Mouse (Mus musculus) heart, embryonic 15.5 days (tissue): Measurements from ENCODE around the gene Csrp3. TPM values are rescaled to one million over a fixed set of nuclear protein-coding genes. Genes with fewer than 3 reads are reported as not detected.

Source experiments
- ATAC-seq: fragments of 200-750 bp; cut with Nextera tagmentation; replicated peaks from 2 replicates; pipeline ENCODE4 v1.8.0; 2017; ENCODE audit warnings: low read depth, moderate TSS enrichment; ENCODE audit not compliant: insufficient number of reproducible peaks, insufficient read depth, low FRiP score
- H3K27ac ChIP-seq: fragments of 300-500 bp; sonication (generic); 2 replicates; pipeline ENCODE4 v1.5.1; 2015; ENCODE audit warnings: mild to moderate bottlenecking, inconsistent platforms
- H3K27me3 ChIP-seq: fragments of 300-500 bp; sonication (generic); 2 replicates; pipeline ENCODE4 v1.6.1; 2015; ENCODE audit warnings: inconsistent platforms
- H3K36me3 ChIP-seq: fragments of 300-500 bp; sonication (generic); 2 replicates; pipeline ENCODE4 v1.6.1; 2015; ENCODE audit warnings: mild to moderate bottlenecking, inconsistent platforms
- H3K4me1 ChIP-seq: fragments of 300-500 bp; sonication (generic); replicated peaks from 2 replicates; pipeline ENCODE4 v1.6.1; 2015; ENCODE audit warnings: inconsistent platforms
- H3K4me2 ChIP-seq: fragments of 300-500 bp; sonication (generic); 2 replicates; pipeline ENCODE4 v1.6.1; 2015; ENCODE audit warnings: inconsistent platforms, mild to moderate bottlenecking, moderate library complexity
- H3K4me3 ChIP-seq: fragments of 300-500 bp; sonication (generic); 2 replicates; pipeline ENCODE4 v1.5.1; 2015; ENCODE audit warnings: mild to moderate bottlenecking, inconsistent platforms
- H3K9ac ChIP-seq: fragments of 300-500 bp; sonication (generic); 2 replicates; pipeline ENCODE4 v1.6.1; 2015; ENCODE audit warnings: mild to moderate bottlenecking, inconsistent platforms
- H3K9me3 ChIP-seq: fragments of 300-500 bp; sonication (generic); replicated peaks from 2 replicates; pipeline ENCODE4 v1.6.1; 2016; ENCODE audit warnings: inconsistent platforms
- WGBS: fragments of 180-500 bp; shearing (Covaris S2); methylation state at CpG from one replicate; pipeline ENCODE4 v1.1.7; 2015; ENCODE audit warnings: mixed read lengths; 5-methylcytosine and 5-hydroxymethylcytosine counted together
- polyA plus RNA-seq: library from polyadenylated mRNA; unstranded; fragments of >200 nt; fragmentation: Nextera tagmentation; extraction: Ambion mirVana; gene quantifications from 2 replicates; pipeline ENCODE4 v1.2.1, GENCODE M21; 2015

Csrp3 gene
- polyA plus RNA-seq, 1 experiment from 2014 or later: 1,964 TPM

GRCm38 (mm10) chr7:48881971-48882609 is 34.3 kb upstream of the Csrp3 start:
- no peak for ATAC-seq
- Histone ChIP-seq H3K4me3 (peak overlapping the region; percentile 97), H3K36me3 (peaks cover 13% of the 10 kb centered on the region; the same call in 1 of the 2 replicates), H3K4me2 (peak overlapping the region; percentile 94), H3K9ac (peak overlapping the region; percentile 90), H3K27ac (0 out of 2 replicates have a peak overlapping the region, but pooled peaks have one; percentile 38), H3K9me3 (no peaks in the 10 kb centered on the region), H3K4me1 (peaks cover 26% of the 10 kb centered on the region), H3K27me3 (no peaks in the 10 kb centered on the region)
- WGBS: 1% methylated on average over 28 of the region's 28 CpGs

- ATAC-seq: peak; percentile 84
- 0% methylated on average over 22 of the region's 41 CpGs for WGBS
- Histone ChIP-seq H3K27ac (peak within 1 kb of the TSS; percentile 88), H3K4me2 (peak within 1 kb of the TSS; percentile 94), H3K27me3 (no peaks in the 10 kb centered on the region), H3K4me1 (peaks cover 26% of the 10 kb centered on the region), H3K36me3 (peaks cover 15% of the 10 kb centered on the region; the same call in 1 of the 2 replicates), H3K4me3 (peak within 1 kb of the TSS; percentile 97), H3K9me3 (no peaks in the 10 kb centered on the region), H3K9ac (peak within 1 kb of the TSS; percentile 90)
These were observed 33.7 kb upstream of the Csrp3 start, which contains the start of gene E2f8 for GRCm38 (mm10) chr7:48881486-48881885. Gene E2f8, minus strand, starts transcription at chr7:48881596.

- H3K4me2 ChIP-seq: peak overlapping the region; percentile 94
- peaks cover 26% of the 10 kb centered on the region for H3K4me1 ChIP-seq
- no peaks in the 10 kb centered on the region for H3K9me3 ChIP-seq
- WGBS: under 1% methylated on average over 76 of the region's 77 CpGs
- peaks cover 18% of the 10 kb centered on the region; the same call in 1 of the 2 replicates for H3K36me3 ChIP-seq
- H3K27me3 ChIP-seq: no peaks in the 10 kb centered on the region
- peak overlapping the region; percentile 88 for H3K27ac ChIP-seq
- H3K9ac ChIP-seq: peak overlapping the region; percentile 90
- ATAC-seq: peak; percentile 97
- peak overlapping the region; percentile 97 for H3K4me3 ChIP-seq
These were observed 33.0 kb upstream of the Csrp3 start for GRCm38 (mm10) chr7:48880591-48881481.

DNA sequence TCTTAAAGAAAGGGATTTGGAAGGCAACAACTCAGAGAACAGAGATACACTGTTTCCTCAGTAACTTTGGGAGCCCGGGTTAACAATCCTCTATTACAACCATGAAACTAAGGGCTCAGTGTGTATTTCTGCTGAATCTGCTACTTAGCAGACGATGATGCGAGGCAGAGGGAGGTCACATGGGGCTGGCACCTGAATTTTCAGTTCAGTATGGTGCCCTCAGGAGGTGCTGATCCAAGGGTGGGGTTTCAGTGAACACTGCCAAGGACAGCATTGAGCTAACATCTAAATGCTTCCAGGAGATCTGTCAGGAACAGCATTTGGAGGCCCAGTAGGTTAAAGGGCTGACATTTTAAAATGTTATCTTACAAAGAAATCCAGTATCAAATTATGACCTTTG is 31.7 kb upstream of the Csrp3 start:
- peaks cover 26% of the 10 kb centered on the region for H3K4me1 ChIP-seq
- H3K27ac ChIP-seq: no peak overlapping the region
- H3K9ac ChIP-seq: peak overlapping the region; percentile 39
- no peak for ATAC-seq
- no peaks in the 10 kb centered on the region for H3K9me3 ChIP-seq
- peak overlapping the region; percentile 59 for H3K4me2 ChIP-seq
- H3K27me3 ChIP-seq: no peaks in the 10 kb centered on the region
- peaks cover 29% of the 10 kb centered on the region for H3K36me3 ChIP-seq
- WGBS: 57% methylated on average over 3 of the region's 3 CpGs
- peak overlapping the region; percentile 36 for H3K4me3 ChIP-seq

DNA sequence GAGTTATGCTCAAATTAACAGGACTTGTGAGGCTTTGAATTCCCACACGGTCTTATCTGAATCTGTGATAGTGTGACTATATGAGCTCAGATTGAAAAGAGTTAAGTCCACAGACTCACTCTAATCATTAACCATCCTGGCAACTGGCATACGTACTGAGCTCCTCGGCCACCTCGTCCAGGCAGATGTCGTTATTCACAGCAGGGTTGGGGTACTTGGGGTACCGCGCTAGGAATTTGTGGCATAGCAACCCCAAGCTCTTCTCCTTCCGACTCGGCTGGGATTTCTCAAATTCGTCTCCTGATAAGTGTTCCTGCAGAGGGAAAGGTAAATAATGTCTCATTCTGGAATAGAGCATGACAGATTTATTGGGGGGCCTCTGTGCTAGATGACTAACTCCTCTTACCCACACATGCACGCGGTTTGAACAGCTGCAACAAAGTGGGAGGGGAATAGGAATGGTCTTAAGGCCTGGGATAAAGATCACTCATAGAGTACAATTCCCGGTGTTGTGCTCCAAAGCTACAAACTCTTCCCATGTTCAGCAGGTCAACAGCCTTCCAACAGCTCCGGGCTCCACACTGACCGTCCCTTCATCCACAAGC is 30.1 kb upstream of the Csrp3 start:
- Histone ChIP-seq H3K9me3 (no peaks in the 10 kb centered on the region), H3K36me3 (peaks cover 46% of the 10 kb centered on the region), H3K4me3 (no peak overlapping the region), H3K27ac (no peak overlapping the region), H3K4me1 (peaks cover 26% of the 10 kb centered on the region), H3K4me2 (no peak overlapping the region), H3K9ac (no peak overlapping the region), H3K27me3 (no peaks in the 10 kb centered on the region)
- no peak for ATAC-seq
- WGBS: 78% methylated on average over 15 of the region's 15 CpGs

DNA sequence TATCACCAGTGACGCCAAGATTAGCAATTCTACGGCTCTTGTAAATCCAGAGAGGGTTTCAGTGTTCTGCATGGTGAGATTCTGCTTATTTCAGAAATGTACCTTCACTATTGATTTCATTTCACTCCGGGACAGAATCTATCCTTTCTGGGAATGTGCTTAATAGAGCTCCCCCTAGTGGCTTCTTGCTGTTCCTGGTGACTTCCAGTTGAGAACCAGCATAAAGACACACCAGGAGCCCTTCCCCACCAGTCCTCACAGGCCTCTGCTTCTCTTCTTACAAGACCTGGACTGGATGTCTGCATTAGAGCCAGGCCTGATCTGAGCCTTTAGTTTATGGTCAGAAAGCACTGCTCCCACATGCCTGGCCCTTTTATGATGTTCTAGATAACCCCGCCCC is 28.7 kb upstream of the Csrp3 start:
- WGBS: 64% methylated on average over 4 of the region's 4 CpGs
- Histone ChIP-seq H3K27me3 (no peaks in the 10 kb centered on the region), H3K36me3 (peaks cover 59% of the 10 kb centered on the region), H3K9ac (no peak overlapping the region), H3K4me2 (no peak overlapping the region), H3K27ac (no peak overlapping the region), H3K9me3 (no peaks in the 10 kb centered on the region), H3K4me1 (peaks cover 17% of the 10 kb centered on the region), H3K4me3 (no peak overlapping the region)
- no peak for ATAC-seq

- H3K4me3 ChIP-seq: no peak overlapping the region
These were observed 27.3 kb upstream of the Csrp3 start for GRCm38 (mm10) chr7:48875096-48875495.

GRCm38 (mm10) chr7:48871292-48871691 is 23.5 kb upstream of the Csrp3 start:
- 73% methylated on average over 11 of the region's 11 CpGs for WGBS
- H3K4me3 ChIP-seq: no peak overlapping the region
- no peak overlapping the region for H3K4me2 ChIP-seq
- no peak overlapping the region for H3K9ac ChIP-seq
- H3K4me1 ChIP-seq: no peaks in the 10 kb centered on the region
- no peaks in the 10 kb centered on the region for H3K27me3 ChIP-seq
- no peaks in the 10 kb centered on the region for H3K9me3 ChIP-seq
- peaks cover 82% of the 10 kb centered on the region for H3K36me3 ChIP-seq
- no peak overlapping the region for H3K27ac ChIP-seq
- no peak for ATAC-seq

More at GRCm38 (mm10) chr7:48875096-48875495, 27.3 kb upstream of the Csrp3 start:
- ATAC-seq: no peak
- Histone ChIP-seq H3K9me3 (no peaks in the 10 kb centered on the region), H3K4me1 (peaks cover 13% of the 10 kb centered on the region), H3K36me3 (peaks cover 74% of the 10 kb centered on the region), H3K9ac (no peak overlapping the region), H3K4me2 (no peak overlapping the region), H3K27ac (peak overlapping the region; percentile 14; the same call in 1 of the 2 replicates), H3K27me3 (no peaks in the 10 kb centered on the region)
- 88% methylated on average over 14 of the region's 14 CpGs for WGBS

DNA sequence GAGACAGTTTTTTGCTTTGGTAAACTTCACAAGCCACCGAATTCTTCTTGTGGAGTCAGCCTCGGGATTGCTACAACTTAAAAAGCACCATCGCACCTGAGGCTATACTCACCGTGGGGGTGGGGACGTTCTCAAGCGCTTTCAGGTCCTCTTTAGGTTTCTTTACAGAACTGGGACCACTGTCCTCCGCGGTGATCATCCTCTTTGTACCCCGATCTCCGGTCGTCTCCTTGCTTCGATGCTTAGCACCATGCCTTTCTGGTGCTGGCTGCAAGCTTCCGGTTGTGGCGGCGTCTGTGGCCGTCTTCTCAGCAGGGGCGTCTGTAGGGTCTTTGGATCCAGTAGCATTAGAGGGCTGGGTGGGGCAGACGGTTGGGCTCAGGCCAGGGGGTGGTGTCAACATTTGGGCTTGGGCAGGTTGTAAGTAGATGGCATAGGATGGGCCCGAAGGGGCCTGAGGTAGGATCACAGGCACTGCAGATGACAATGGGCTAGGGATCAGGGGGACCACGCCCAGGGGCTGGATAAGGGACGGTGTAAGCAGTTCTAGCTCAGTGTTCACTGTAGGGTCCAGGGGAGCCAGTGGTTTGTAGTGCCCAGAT is 22.8 kb upstream of the Csrp3 start:
- no peaks in the 10 kb centered on the region for H3K4me1 ChIP-seq
- H3K4me3 ChIP-seq: no peak overlapping the region
- 93% methylated on average over 21 of the region's 21 CpGs for WGBS
- H3K27me3 ChIP-seq: no peaks in the 10 kb centered on the region
- ATAC-seq: no peak
- no peak overlapping the region for H3K9ac ChIP-seq
- H3K27ac ChIP-seq: no peak overlapping the region
- peaks cover 83% of the 10 kb centered on the region for H3K36me3 ChIP-seq
- no peaks in the 10 kb centered on the region for H3K9me3 ChIP-seq
- no peak overlapping the region for H3K4me2 ChIP-seq

DNA sequence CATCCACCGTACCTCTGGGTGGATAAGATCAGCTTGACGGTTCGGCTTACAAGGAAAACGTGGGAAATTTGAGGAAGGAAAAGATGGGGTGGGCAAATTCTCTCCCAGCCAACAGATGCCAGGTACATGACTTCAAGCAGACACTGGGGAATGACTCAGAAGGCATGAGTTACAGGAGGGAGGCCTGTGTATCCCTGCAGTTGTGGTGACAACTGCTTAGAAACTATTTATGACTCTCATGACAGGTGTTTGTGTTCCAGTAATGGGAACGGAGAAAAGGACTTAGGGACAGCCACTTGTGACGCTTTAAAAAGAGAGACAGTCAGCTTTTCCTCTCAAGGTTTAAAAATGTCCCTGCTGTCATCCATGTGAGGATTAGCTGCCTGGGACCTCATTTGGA is 22.3 kb upstream of the Csrp3 start:
- Histone ChIP-seq H3K27me3 (no peaks in the 10 kb centered on the region), H3K4me2 (no peak overlapping the region), H3K9me3 (no peaks in the 10 kb centered on the region), H3K36me3 (peaks cover 81% of the 10 kb centered on the region), H3K4me1 (no peaks in the 10 kb centered on the region), H3K9ac (no peak overlapping the region), H3K27ac (no peak overlapping the region), H3K4me3 (no peak overlapping the region)
- WGBS: 82% methylated on average over 6 of the region's 6 CpGs
- ATAC-seq: no peak

DNA sequence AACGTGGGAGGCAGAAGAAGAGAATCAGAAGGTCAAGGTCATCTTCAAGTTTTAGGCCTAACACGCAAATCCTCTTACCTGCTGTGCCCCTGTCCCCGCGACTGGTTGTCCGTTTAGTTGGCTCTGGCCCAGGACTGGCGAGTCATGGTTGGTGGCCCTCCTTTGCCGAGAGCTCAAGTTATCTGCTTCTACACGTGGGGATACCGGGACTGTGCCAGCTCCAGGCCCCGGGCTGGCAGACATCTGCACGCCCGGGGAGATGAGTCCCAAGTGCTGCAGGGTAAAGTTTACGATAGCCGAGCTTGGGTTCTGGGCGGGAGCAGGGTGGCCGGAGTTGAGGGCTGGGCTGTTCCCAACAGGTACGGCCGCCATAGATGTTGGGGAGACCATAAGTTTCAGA is 19.7 kb upstream of the Csrp3 start:
- 0 out of 2 replicates have a peak, but pooled peaks have one; percentile 16 for ATAC-seq
- peaks cover 3% of the 10 kb centered on the region; the same call in 1 of the 2 replicates for H3K4me1 ChIP-seq
- H3K36me3 ChIP-seq: peaks cover 57% of the 10 kb centered on the region
- H3K9ac ChIP-seq: no peak overlapping the region
- no peak overlapping the region for H3K27ac ChIP-seq
- no peaks in the 10 kb centered on the region for H3K27me3 ChIP-seq
- H3K4me2 ChIP-seq: no peak overlapping the region
- 85% methylated on average over 18 of the region's 18 CpGs for WGBS
- H3K9me3 ChIP-seq: no peaks in the 10 kb centered on the region
- no peak overlapping the region for H3K4me3 ChIP-seq
